In the genomic region with DNA sequence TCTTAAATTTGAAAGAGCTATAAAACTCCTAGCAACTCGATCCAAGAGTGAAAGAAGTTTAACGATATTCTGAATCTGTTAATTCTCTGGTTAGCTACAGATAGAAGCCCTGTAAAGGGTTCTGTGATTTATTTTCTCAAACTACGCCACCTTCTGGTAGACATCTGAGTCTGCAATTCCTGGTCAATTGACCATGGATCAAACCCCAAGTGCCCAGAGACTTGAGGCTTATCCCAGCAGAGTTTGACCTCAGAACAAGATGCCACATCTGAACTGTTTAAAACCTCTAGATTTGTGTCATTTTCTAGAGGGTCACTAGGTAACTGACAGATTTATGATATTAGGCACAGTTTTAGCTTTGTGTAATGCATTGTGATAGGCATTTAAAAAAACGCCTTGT, we compare ENCODE assay signal across 8 mouse cellular contexts. TPM values are rescaled to one million over a fixed set of nuclear protein-coding genes. Genes with fewer than 3 reads are reported as not detected.
A peak's percentile ranks its signal among the peaks of the same experiment; 100 is the strongest.
DNase-seq lines count a peak whose midpoint lies in the region; ATAC-seq lines count a peak whose summit lies in the region.

No protein-coding gene starts in this region.

- peaks cover 13% of the 10 kb centered on the region; the same call in 1 of the 2 replicates for H3K27me3 ChIP-seq in limb, embryonic 12.5 days

- no peak overlapping the region for H3K9ac ChIP-seq in limb, embryonic 12.5 days (replicated peaks)

- H3K4me1 ChIP-seq in limb, embryonic 12.5 days (replicated peaks) = no peaks in the 10 kb centered on the region

- no peak overlapping the region for H3K27ac ChIP-seq in limb, embryonic 12.5 days

- peak; percentile 31 for DNase-seq in heart, adult 11 months
- DNase-seq in heart, postnatal 25 days (ENCODE audit: low spot score) = no peak
- peak; percentile 89 for DNase-seq in R1 (ENCODE audit: low read depth, low spot score)
- peak; percentile 9 for DNase-seq in naive thymus-derived CD4-positive, alpha-beta T cell, adult 2 months (ENCODE audit: low read depth)
- DNase-seq in ovary, postnatal 14 days (ENCODE audit: low spot score) = no peak
- no peak for DNase-seq in left cerebral cortex, adult 9 months (ENCODE audit: low spot score in 2 of 2)

- WGBS in limb, embryonic 12.5 days = 6% methylated on average over 4 of the region's 4 CpGs

- intact Hi-C loops in heart, postnatal 25 days (cut with DNase I) = loop anchor here (2.0 to 10.0 kb wide), 5 partner anchors 94 to 381 kb away; no protein-coding TSS in a partner anchor

- no peaks in the 10 kb centered on the region for H3K36me3 ChIP-seq in limb, embryonic 12.5 days

- peak overlapping the region; percentile 69 for H3K4me2 ChIP-seq in limb, embryonic 12.5 days

- H3K9me3 ChIP-seq in limb, embryonic 12.5 days = no peaks in the 10 kb centered on the region

- ATAC-seq in granulocyte monocyte progenitor cell, adult 5-6 weeks (replicated peaks; ENCODE audit: poor library complexity, severe bottlenecking) = peak; percentile 59
- no peak for ATAC-seq in limb, embryonic 12.5 days (ENCODE audit: insufficient number of reproducible peaks, insufficient read depth, low FRiP score, low TSS enrichment, low read depth)

- no peak overlapping the region for H3K4me3 ChIP-seq in limb, embryonic 12.5 days (replicated peaks)

RNA-seq across cellular contexts. Expression of a gene that starts 14.3 kb away (rescaled TPM):
- total RNA-seq in heart, postnatal 25 days (2021) = not detected
- not detected in 2 replicates for total RNA-seq in granulocyte monocyte progenitor cell, adult 5-6 weeks (2014; fragmentation: Nextera tagmentation)
- total RNA-seq in granulocyte monocyte progenitor cell, adult 5-6 weeks (2017) = not detected in 2 replicates
- polyA plus RNA-seq in limb, embryonic 12.5 days (2016; fragmentation: Nextera tagmentation; extraction: Ambion mirVana) = 0.60 and 0.73 TPM in 2 replicates

RNA-seq across cellular contexts. Expression of a gene that starts 20.5 kb away (rescaled TPM):
- not detected for total RNA-seq in heart, postnatal 25 days (2021)
- not detected in 2 replicates for total RNA-seq in granulocyte monocyte progenitor cell, adult 5-6 weeks (2014; fragmentation: Nextera tagmentation)
- total RNA-seq in granulocyte monocyte progenitor cell, adult 5-6 weeks (2017) = not detected in 2 replicates
- polyA plus RNA-seq in limb, embryonic 12.5 days (2016; fragmentation: Nextera tagmentation; extraction: Ambion mirVana) = not detected in 2 replicates

RNA-seq across cellular contexts. Expression of a gene that starts 33.7 kb away (rescaled TPM):
- not detected for total RNA-seq in heart, postnatal 25 days (2021)
- total RNA-seq in granulocyte monocyte progenitor cell, adult 5-6 weeks (2014; fragmentation: Nextera tagmentation) = not detected in 2 replicates
- not detected in 2 replicates for total RNA-seq in granulocyte monocyte progenitor cell, adult 5-6 weeks (2017)
- not detected in 2 replicates for polyA plus RNA-seq in limb, embryonic 12.5 days (2016; fragmentation: Nextera tagmentation; extraction: Ambion mirVana)

RNA-seq across cellular contexts. Expression of a gene that starts 36.4 kb away (rescaled TPM):
- total RNA-seq in heart, postnatal 25 days (2021) = 1 to 10 TPM; 5.0 to 5.4 TPM
- total RNA-seq in granulocyte monocyte progenitor cell, adult 5-6 weeks (2014; fragmentation: Nextera tagmentation) = 8.4 and 8.6 TPM in 2 replicates
- 11.1 and 20.0 TPM in 2 replicates for total RNA-seq in granulocyte monocyte progenitor cell, adult 5-6 weeks (2017)
- polyA plus RNA-seq in limb, embryonic 12.5 days (2016; fragmentation: Nextera tagmentation; extraction: Ambion mirVana) = 16.4 and 17.1 TPM in 2 replicates

Comparison
In these comparisons a context has a peak if more than half of its experiments do, and no peak if none do; other contexts are left out.
1. DNase-seq: peak in heart, adult 11 months (single experiment), R1 (single experiment) and naive thymus-derived CD4-positive, alpha-beta T cell, adult 2 months (single experiment); none in heart, postnatal 25 days (single experiment), ovary, postnatal 14 days (single experiment) and left cerebral cortex, adult 9 months (0 of 2).